Mouse (Mus musculus) midbrain, postnatal 0 days (tissue): Measurements from ENCODE around the gene Plgrkt. TPM values are rescaled to one million over a fixed set of nuclear protein-coding genes. Genes with fewer than 3 reads are reported as not detected.

Experiments used
- ATAC-seq: fragments of 200-750 bp; cut with Nextera tagmentation; 2 replicates; pipeline ENCODE4 v1.8.0; 2017; ENCODE audit warnings: moderate number of reproducible peaks, mild to moderate bottlenecking, moderate TSS enrichment, moderate library complexity; ENCODE audit not compliant: low FRiP score
- DNase-seq: peaks from one replicate; pipeline ENCODE4 v3.0.0-alpha.2; 2015; ENCODE audit warnings: low spot score
- H3K27ac ChIP-seq: fragments of 300-500 bp; sonication (generic); 2 replicates; pipeline ENCODE4 v1.5.1; 2014; ENCODE audit warnings: low read depth, mild to moderate bottlenecking, low read length, mixed read lengths
- H3K27me3 ChIP-seq: fragments of 300-500 bp; sonication (generic); 2 replicates; pipeline ENCODE4 v1.6.1; 2014; ENCODE audit warnings: low read length, control low read depth, mixed read lengths; ENCODE audit not compliant: insufficient read depth
- H3K36me3 ChIP-seq: fragments of 300-500 bp; sonication (generic); 2 replicates; pipeline ENCODE4 v1.6.1; 2014; ENCODE audit warnings: low read length, control low read depth, mixed read lengths; ENCODE audit not compliant: insufficient read depth
- H3K4me1 ChIP-seq: fragments of 300-500 bp; sonication (generic); 2 replicates; pipeline ENCODE4 v1.6.1; 2014; ENCODE audit warnings: mild to moderate bottlenecking, control low read depth, antibody characterized with exemption, low read length, mixed read lengths; ENCODE audit not compliant: insufficient read depth
- H3K4me2 ChIP-seq: fragments of 300-500 bp; sonication (generic); 2 replicates; pipeline ENCODE4 v1.6.1; 2014; ENCODE audit warnings: low read depth, mild to moderate bottlenecking, low read length, mixed read lengths; ENCODE audit not compliant: poor library complexity, severe bottlenecking
- H3K4me3 ChIP-seq: fragments of 300-500 bp; sonication (generic); 2 replicates; pipeline ENCODE4 v1.5.1; 2014; ENCODE audit warnings: low read depth, mild to moderate bottlenecking, low read length, moderate library complexity
- H3K9ac ChIP-seq: fragments of 300-500 bp; sonication (generic); replicated peaks from 2 replicates; pipeline ENCODE4 v1.6.1; 2014; ENCODE audit warnings: mild to moderate bottlenecking, low read length, moderate library complexity, mixed read lengths; ENCODE audit not compliant: poor library complexity, severe bottlenecking
- H3K9me3 ChIP-seq: fragments of 300-500 bp; sonication (generic); 2 replicates; pipeline ENCODE4 v1.6.1; 2016; ENCODE audit warnings: low read length, control low read depth
- CTCF ChIP-seq: IDR thresholded peaks from 2 replicates; pipeline ENCODE4 v1.5.1; 2016; ENCODE audit warnings: antibody characterized with exemption, mild to moderate bottlenecking
- WGBS: fragments of 180-500 bp; shearing (Covaris S2); extraction: QIAGEN DNeasy Blood & Tissue Kit; methylation state at CpG from one replicate; pipeline ENCODE4 v1.1.7; 2014; 5-methylcytosine and 5-hydroxymethylcytosine counted together
- polyA plus RNA-seq: library from polyadenylated mRNA; unstranded; fragments of >200 nt; fragmentation: Nextera tagmentation; extraction: Ambion mirVana; gene quantifications from 2 replicates; pipeline ENCODE4 v1.2.1, GENCODE M21; 2015
- total RNA-seq: library from RNA; depleted of rRNA; stranded (reverse); fragments of >200 nt; gene quantifications from 2 replicates; pipeline ENCODE4 v1.2.3, GENCODE M21; 2014

Plgrkt gene
- total and polyA plus RNA-seq, 2 experiments from 2014 or later: 26.4 to 61.9 TPM

DNA sequence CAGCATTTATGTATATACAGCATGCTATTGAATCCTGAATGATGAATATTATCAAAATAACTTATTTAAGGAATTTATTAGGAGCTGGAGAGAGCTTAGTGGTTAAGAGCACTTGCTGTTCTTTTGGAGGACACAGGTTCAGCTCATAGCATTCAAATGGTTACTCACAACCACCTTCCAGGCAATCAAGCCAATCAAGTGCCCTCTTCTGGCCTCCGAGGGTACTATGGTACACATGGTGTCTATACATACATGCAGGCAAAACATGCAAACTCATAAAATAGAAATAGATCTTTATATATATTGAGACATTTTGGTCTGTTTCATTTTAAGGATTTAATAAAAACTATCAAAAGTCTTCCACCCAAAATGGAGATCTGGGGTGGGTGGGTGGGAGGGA, 21.6 kb upstream of the Plgrkt start:
- no peak for DNase-seq
- no peaks in the 10 kb centered on the region for H3K36me3 ChIP-seq

DNA sequence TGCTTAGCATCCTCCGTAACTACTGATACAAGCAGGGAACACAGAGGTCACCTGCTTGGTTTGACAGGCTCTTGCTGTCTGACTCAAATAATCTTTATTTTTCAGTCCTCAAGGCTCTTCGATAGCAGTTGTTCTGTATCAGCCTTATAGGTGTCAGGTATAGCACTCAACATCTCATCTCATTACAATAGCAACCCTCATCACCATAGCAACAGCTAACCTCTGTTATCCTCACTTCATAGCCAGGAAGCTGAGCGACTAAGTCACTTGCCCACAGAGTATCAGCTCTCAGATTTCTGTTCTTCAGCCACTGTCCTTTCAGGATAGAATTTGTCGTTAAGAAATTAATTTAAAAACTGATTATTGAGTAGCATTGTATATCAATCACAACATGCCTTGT, 18.6 kb upstream of the Plgrkt start:
- DNase-seq (no peak), ATAC-seq (no peak)
- Histone ChIP-seq H3K9ac (no peak overlapping the region), H3K9me3 (no peaks in the 10 kb centered on the region), H3K27me3 (no peaks in the 10 kb centered on the region), H3K36me3 (no peaks in the 10 kb centered on the region), H3K4me2 (no peak overlapping the region), H3K27ac (no peak overlapping the region), H3K4me1 (no peaks in the 10 kb centered on the region), H3K4me3 (no peak overlapping the region)
- no peak for TF ChIP-seq CTCF
- 65% methylated on average over 4 of the region's 4 CpGs for WGBS

More for the DNA sequence above, 21.6 kb upstream of the Plgrkt start:
- TF ChIP-seq CTCF: no peak
- ATAC-seq: no peak
- 97% methylated on average over 1 of the region's 1 CpGs for WGBS
- H3K9me3 ChIP-seq: no peaks in the 10 kb centered on the region
- H3K4me2 ChIP-seq: no peak overlapping the region
- no peak overlapping the region for H3K9ac ChIP-seq
- no peak overlapping the region for H3K27ac ChIP-seq
- no peaks in the 10 kb centered on the region for H3K27me3 ChIP-seq
- no peak overlapping the region for H3K4me3 ChIP-seq
- H3K4me1 ChIP-seq: no peaks in the 10 kb centered on the region

DNA sequence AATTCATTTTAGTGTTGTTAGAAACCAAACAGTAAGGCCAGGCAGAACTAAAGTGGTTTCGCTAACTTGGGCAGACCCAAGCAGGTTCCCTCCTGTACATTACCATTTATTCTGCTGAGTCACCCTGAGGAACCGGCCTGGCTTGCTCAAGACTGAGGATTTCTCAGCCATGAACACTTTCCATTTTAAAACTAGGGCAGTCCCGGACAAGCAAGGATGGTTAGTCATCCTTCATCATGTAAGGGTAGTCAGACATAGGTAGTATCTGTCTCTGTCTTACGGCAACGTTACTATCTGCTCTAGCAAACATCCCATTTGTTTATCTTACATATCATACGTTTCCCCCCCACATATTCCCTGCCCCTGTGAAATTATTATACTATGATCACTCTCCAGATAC, 17.8 kb upstream of the Plgrkt start:
- no peak overlapping the region for H3K9ac ChIP-seq
- H3K4me2 ChIP-seq: no peak overlapping the region
- H3K4me1 ChIP-seq: no peaks in the 10 kb centered on the region
- no peaks in the 10 kb centered on the region for H3K36me3 ChIP-seq
- DNase-seq (no peak), ATAC-seq (no peak)
- H3K4me3 ChIP-seq: no peak overlapping the region
- no peaks in the 10 kb centered on the region for H3K9me3 ChIP-seq
- no peaks in the 10 kb centered on the region for H3K27me3 ChIP-seq
- TF ChIP-seq CTCF: no peak
- WGBS: 92% methylated on average over 6 of the region's 6 CpGs
- no peak overlapping the region for H3K27ac ChIP-seq

DNA sequence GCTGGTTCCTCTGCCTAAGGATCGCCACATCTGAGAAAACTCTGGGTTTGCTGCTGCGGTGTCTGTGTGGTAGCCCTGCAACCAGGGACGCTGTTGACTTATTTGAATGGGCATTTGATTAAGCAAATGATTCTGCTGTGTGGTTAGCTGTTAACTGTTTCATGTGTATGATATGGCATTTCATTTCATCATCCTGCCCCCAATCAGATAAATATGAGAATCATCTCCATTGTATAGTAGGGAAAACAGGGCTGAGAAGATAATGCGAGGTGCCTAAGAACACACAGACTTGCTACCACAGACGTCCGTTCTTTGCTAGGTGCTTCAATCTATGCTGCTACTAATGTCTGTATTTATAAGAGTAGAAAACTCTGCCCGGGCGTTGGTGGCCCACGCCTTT, 17.2 kb upstream of the Plgrkt start:
- Histone ChIP-seq H3K27me3 (no peaks in the 10 kb centered on the region), H3K4me1 (no peaks in the 10 kb centered on the region), H3K9me3 (no peaks in the 10 kb centered on the region), H3K27ac (no peak overlapping the region), H3K36me3 (no peaks in the 10 kb centered on the region), H3K9ac (no peak overlapping the region), H3K4me2 (no peak overlapping the region), H3K4me3 (no peak overlapping the region)
- no peak for TF ChIP-seq CTCF
- 87% methylated on average over 9 of the region's 9 CpGs for WGBS
- no peak for DNase-seq
- ATAC-seq: no peak

DNA sequence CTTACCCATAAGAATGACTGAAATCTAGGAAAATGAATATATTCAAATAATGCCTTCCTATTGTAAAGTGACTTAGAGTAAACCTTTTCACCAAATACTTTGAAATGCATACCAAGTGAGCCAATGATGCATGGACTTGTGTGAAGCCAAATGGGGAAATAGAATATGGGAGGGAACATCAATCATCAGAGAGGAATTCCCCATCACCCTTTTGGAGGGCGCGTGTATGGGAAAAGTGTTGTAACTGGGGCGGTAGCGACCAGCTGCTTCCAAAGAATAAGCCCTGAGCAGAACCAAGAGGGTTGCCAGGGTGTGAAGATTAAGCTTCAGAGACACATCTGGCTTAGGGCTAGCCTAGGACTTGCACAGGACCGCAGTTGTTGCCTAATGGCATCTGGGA, 16.2 kb upstream of the Plgrkt start:
- Histone ChIP-seq H3K4me2 (no peak overlapping the region), H3K4me1 (no peaks in the 10 kb centered on the region), H3K36me3 (no peaks in the 10 kb centered on the region), H3K9ac (no peak overlapping the region), H3K27ac (no peak overlapping the region), H3K9me3 (no peaks in the 10 kb centered on the region), H3K27me3 (no peaks in the 10 kb centered on the region), H3K4me3 (no peak overlapping the region)
- ATAC-seq (no peak), DNase-seq (no peak)
- no peak for TF ChIP-seq CTCF
- WGBS: 95% methylated on average over 5 of the region's 5 CpGs

DNA sequence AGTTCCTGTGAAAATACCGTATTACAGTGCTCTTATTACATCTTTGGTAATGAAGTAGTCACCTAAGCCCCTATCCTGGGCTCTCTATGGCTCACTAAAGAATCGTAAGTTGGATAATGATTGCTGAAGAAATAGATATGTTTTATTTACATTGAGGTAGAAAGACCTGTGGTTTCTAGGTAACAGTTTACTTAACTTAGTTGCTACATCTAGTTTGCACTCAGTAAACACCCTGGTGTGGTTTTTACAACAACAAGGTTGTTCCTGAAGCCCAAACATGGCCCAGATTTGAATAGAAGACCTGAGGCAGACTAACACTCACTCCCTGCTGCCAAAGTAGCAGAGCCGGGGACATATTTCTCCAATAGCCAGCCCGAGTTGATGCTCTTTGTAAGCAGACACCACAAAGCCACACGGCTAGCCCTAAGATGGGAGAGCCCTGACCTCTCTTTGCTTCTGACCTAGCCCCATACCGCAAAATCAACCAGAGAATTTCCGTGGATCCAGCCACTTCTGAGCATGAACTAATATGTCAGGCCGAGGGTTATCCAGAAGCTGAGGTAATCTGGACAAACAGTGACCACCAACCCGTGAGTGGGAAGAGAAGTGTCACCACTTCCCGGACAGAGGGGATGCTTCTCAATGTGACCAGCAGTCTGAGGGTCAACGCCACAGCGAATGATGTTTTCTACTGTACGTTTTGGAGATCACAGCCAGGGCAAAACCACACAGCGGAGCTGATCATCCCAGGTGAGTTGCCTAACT, 12.8 kb upstream of the Plgrkt start:
- Histone ChIP-seq H3K9ac (no peak overlapping the region), H3K4me3 (no peak overlapping the region)
- WGBS: 90% methylated on average over 14 of the region's 14 CpGs

More for the DNA sequence above, 12.8 kb upstream of the Plgrkt start:
- Histone ChIP-seq H3K36me3 (no peaks in the 10 kb centered on the region), H3K4me1 (no peaks in the 10 kb centered on the region), H3K9me3 (no peaks in the 10 kb centered on the region), H3K27me3 (no peaks in the 10 kb centered on the region), H3K4me2 (no peak overlapping the region), H3K27ac (no peak overlapping the region)
- ATAC-seq (no peak), DNase-seq (no peak)
- TF ChIP-seq CTCF: no peak
